ENCODE assay signal across 21 mouse cellular contexts in genomic region chr11:117854241-117854640, GRCm38 (mm10). TPM values are rescaled to one million over a fixed set of nuclear protein-coding genes. Genes with fewer than 3 reads are reported as not detected.
"Had no signal": no experiment of that assay in that cellular context is flagged by ENCODE, and none has a peak within 500 bp of the region (broad histone marks: within the 10 kb centered on the region; RNA-seq: fewer than 3 reads in every experiment).

No protein-coding gene starts in this region.

- H3K27ac ChIP-seq: neural tube, embryonic 15.5 days; stomach, embryonic 15.5 days; stomach, postnatal 0 days had no signal

- H3K4me3 ChIP-seq: neural tube, embryonic 15.5 days; stomach, embryonic 15.5 days had no signal

- H3K9me3 ChIP-seq: neural tube, embryonic 15.5 days; stomach, embryonic 15.5 days had no signal

- DNase-seq: retina, postnatal 1 day; right cerebral cortex, adult 18-20 months; right cerebral cortex, postnatal 14 days; right cerebral cortex, postnatal 25 days; right cerebral cortex, postnatal 4 days; spleen, adult 18-20 months; thymus, adult 18-20 months; thymus, adult 2 months; thymus, postnatal 14 days; thymus, postnatal 25 days; thymus, postnatal 36 days; thymus, postnatal 4 days had no signal

- H3K27me3 ChIP-seq: stomach, embryonic 15.5 days had no signal

- H3K9ac ChIP-seq: neural tube, embryonic 15.5 days; stomach, embryonic 15.5 days had no signal

- H3K4me2 ChIP-seq: neural tube, embryonic 15.5 days; stomach, embryonic 15.5 days had no signal

- H3K36me3 ChIP-seq: neural tube, embryonic 15.5 days had no signal

RNA-seq across cellular contexts. Expression of gene Tmem235, which starts 6.3 kb away (rescaled TPM):
- total RNA-seq: neutrophil, adult 5-6 weeks had no signal
- polyA plus RNA-seq: neural tube, embryonic 15.5 days; spleen, adult 2 months; stomach, embryonic 14.5 days; stomach, embryonic 15.5 days; stomach, embryonic 16.5 days; stomach, postnatal 0 days; thymus, postnatal 0 days; urinary bladder, adult 2 months had no signal
